Mouse (Mus musculus): Measurements from ENCODE around the gene Pum1.

The Pum1 gene

DNA sequence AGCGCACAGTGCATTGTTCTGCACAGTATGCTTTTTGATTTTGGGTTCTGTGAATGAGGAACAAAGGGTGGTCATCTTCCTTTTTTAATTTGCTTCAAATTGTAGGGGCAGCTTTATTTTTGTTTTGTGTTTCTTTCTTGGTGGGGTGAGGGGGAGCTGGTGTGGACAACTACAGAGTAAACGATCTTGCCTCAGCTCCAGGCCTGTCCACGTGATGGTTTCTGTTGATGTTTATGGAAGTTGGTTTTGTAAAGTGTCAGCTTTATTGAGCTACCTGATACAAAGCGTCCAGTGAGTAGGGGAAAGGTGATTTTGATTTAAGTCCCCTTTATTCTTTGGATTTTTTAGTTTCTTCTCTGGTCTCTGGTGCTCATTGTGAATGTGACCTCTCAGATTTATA lies 72.8 kb downstream of the Pum1 start:
- DNase-seq (ENCODE audit: low spot score) = no peak

DNA sequence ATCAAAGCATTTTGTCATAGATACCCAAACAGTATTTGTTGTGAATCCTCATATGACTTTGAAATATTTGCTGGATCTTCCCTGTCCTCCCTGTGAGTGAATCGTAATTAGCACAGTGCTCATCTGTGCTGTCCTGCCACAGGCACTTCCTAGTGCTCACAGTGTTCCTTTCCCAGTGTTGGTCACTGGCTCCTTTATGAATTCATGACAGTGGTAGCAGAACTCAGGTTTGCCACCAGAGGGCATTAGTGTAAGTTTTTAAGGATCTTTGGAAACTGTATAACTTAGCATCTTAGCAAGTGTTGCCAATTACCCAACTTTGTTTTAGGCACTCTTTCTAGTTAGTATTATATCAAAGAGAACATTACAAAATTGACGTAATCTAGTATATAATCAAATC lies 75.4 kb downstream of the Pum1 start:
- DNase-seq (ENCODE audit: low spot score) = peak; percentile 23

DNA sequence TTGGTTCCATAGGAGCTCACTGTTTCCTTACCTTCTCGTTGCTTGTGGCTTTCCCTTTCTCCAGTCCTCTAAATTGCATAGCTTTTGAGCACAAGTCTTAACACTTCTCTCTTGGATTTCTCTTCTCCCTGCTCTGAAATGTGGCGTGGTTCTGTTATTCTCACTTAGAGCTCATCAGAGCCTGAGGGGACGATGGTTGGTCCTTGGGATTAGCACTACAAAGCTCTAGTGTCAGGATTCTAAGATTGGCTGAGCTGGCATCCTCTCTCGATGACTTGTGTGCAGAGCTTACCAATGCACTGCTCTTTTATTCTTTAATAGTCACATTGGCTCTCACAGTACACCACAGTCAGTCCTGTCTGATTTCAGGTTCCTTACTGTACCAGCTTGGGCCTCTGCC lies 80.9 kb downstream of the Pum1 start:
- no peak for DNase-seq (ENCODE audit: low spot score)

DNA sequence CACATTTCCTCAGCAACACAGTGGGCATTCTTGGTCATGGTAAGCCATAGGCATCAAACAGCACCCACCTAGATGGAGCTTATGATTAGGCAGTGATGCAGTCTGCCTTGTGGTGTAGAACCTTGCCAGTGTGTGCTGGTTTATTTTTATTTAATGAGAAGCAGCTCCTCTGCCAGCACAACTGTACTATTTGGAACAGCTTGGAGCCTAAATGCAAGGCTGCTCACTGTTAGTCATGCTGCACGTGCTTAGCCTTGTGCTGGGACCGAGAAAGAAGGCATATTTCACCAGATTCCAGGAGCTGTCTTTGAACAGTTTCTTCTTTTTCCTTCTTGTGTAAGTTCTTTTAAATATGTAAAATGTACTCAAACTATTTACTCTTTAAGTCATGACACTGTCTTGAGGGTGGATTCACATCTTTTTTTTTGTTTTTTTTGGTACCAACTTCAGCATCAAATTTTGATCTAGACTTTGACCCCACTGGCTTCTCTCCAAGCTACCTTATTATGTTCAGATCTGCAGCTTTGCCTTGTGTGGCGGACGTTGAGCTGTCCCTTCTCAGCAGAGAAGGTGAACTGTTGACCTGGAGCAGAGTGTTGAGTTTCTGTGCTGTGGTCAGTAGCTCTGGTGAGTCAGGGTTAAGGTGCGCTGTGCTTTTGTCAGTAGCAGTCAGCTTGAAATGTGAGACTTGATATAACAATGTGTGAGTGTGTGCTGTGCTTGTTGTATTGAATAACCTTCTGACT lies 82.6 kb downstream of the Pum1 start:
- DNase-seq (ENCODE audit: low spot score) = no peak

DNA sequence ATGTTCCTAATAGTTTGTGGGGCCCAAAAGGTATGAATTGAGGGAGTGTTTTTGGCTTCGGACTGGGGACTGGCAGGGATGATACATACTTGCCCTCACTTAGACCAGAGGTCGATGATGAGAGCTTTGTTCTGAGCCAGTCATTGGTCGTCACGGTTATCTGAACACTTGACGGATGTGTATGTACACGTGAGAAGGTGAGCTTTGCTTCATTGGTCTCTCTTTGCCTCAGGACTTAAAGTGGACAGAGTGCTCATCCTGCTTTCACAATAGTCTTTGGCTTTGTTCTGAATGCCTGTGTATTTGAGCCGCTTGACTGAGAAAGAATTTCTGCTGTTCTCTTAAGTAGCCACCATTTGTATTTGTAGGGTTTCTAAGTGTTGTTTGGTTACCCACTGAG lies 86.4 kb downstream of the Pum1 start:
- DNase-seq (ENCODE audit: low spot score) = no peak

DNA sequence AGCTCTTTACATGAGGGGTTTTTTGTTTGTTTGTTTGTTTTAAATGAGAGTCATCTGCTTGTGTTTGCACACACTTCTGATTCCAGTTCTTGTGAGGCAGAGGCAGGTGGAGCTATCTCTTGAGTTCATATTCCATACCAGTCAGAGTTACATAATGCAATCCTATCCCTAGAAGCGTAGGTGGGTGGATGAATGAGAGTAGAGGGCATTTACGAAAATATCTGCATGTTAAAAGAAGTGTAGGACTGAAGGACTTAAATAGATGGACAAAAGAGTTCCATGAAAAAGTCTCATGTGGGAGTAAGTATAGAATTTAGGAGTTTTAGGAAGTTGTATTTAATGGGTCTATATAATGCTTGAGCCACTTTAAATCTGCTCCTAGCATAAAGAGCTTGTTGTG lies 88.8 kb downstream of the Pum1 start:
- no peak for DNase-seq (ENCODE audit: low spot score)

DNA sequence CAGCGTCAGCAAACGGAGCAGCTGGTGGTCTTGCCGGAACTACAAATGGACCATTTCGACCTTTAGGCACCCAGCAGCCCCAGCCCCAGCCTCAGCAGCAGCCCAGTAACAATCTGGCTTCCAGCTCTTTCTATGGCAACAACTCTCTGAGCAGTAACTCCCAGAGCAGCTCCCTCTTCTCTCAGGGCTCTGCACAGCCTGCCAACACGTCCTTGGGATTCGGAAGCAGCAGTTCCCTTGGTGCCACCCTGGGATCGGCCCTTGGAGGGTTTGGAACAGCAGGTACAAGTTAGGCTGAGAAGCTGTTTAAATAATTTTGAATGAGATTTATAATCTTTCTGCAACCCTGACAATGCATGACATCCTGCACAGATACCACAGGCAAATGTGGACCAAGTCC lies 89.5 kb downstream of the Pum1 start:
- DNase-seq (ENCODE audit: low spot score) = no peak

DNA sequence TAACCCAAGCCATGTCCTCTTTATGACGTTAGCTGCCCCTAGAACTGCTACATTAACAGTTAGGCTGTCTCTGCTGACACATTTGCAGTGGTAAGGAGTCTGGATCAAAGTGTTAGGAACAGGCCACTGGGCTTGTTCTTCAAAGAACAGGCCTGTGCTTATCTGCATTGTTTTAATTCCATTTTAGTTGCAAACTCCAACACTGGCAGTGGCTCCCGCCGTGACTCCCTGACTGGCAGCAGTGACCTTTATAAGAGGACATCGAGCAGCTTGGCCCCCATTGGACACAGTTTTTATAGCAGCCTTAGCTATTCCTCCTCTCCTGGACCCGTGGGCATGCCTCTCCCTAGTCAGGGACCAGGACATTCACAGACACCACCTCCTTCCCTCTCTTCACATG lies 90.6 kb downstream of the Pum1 start:
- no peak for DNase-seq (ENCODE audit: low spot score)

DNA sequence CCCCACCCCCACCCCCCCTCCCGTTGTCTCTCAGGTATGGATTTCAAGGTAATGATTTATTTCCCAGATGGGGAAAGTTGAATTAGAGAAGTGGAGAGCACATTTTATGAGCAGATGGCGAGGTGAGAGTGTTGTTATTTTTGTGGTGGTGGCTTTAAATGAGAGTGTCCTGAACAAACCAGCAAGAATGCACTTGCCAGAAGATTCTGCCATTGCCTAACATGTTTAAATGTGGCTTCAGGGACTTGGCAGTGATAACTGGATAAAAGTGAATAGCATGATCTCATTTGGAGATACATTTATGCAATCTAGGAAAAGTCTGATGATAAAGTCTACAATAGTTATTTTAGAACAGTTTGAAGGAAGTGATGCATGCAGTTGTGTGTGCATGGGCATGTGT lies 91.7 kb downstream of the Pum1 start:
- no peak for DNase-seq (ENCODE audit: low spot score)

DNA sequence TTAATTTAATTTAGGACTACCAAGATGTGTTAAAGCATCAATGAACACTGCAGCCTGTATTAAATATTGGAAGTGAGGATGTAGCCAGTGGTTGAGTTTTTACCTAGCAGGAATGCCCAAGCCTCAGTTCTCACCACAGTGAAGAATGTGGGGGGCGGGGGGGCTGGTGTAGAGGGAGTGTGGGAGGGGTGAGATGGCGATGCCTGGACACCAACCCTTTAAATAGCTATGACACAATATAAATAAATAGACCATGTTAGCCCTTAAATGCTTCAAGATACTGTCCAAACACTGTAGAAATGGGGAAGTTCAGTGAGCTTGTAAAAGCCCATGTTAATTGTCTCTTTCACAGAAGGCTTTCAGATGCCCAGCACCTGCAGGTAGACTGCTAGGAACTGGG lies 96.8 kb downstream of the Pum1 start:
- DNase-seq (ENCODE audit: low spot score) = no peak

DNA sequence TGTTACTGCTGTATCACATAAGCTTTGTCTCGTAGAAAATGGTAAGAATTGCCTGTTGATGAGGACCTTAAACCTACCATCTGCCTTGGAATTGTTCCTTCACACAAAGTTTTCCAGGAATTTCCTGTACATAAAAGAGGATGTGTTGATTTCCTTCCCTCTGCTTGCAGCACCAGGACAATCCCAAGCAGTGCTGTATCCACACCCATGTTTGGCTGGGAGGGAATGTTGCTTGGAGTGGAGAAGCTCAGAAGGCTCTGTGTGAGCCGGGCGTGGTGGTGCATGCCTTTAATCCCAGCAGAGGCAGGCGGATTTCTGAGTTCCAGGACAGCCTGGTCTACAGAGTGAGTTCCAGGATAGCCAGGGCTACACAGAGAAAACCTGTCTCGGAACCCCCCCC lies 98.7 kb downstream of the Pum1 start:
- no peak for DNase-seq (ENCODE audit: low spot score)

DNA sequence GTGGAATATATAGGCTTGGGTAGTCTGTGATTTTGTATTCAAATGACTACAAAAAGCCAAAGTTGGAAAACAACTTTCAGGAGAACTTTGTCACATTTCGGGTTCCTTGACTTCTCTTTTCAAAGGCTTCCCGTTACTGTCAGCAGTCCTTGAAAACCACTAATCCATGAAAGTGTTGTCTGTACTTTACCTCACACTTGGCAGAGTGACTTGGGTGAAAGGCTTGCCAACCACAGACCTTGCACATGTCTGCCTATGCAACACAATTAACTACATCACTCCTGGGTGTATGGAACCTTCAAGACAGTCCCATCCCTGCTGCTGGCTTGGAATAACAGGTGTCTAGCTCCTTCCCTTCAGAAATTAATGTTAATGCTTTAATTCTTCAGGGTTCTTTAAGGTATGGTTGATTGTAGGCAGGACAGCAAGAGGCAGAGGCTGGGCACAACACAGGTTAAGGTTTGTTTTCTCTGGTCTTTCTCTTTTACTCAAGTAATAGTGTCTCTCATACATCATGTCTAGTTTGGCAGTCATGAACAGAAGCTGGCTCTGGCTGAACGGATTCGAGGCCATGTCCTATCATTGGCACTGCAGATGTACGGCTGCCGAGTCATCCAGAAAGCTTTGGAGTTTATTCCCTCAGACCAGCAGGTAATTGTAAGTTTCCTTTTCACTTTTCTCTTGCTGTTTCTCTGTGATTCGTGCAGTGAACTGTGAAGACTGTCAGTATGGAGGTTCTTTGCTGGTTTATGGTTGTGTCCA lies 102.5 kb downstream of the Pum1 start:
- no peak for DNase-seq (ENCODE audit: low spot score)

DNA sequence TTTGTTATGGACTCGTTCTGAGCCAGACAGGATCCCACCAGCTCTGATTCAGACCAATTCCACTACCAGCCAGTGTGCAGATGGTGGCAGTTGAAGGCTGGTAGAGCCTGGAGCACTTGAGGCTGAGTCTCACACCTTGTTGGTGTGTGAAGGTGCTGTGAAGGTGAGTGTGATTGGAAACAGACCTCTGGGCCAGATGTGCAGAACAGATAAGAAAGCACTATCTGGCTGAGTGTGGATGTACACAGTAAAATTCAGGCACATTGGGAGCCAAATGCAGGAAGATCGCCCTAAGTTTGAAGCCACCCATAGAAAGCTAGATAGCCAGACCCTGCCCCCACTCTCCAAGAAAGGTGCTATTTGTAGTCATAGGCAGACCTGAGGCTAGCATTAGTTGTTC lies 103.3 kb downstream of the Pum1 start:
- no peak for DNase-seq (ENCODE audit: low spot score)

DNA sequence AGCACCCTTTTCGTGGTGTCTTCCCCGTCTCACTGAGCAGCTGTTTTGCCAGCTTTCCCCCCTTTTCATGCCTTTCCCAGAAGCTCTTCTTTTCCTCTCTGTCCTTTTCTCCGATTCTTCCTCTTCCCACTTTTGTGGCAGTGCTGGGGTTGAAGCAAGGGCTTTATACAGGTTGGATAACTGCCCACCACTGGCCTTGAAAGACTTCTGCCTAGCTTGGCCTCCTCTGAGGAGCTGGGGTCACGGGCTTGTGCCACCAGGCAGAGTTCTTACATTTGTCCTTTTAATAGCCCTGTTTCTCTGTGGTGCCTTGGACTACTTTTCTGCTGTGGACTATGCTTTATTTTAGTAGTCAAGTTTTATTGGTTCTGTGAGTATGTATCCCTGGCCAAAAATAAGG lies 103.8 kb downstream of the Pum1 start:
- DNase-seq (ENCODE audit: low spot score) = no peak

DNA sequence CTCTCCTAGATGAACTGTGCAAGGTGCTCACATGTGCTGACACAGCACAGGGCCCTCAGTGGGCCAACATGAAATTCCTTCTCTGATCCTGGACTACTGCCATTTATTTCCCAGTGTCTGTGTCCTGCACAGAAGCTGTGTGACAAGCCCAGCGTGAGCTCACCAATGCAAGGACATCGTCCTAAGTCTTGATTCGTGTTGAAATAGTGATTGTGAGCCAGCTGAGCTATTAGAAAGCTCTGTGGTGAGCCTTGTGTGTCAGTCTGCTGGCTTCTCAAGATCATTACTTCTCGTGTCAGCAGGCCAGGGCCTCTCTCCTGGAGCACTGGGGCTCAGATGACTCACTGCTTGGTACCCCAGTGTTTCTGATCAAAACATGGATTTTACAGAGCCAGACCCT lies 110.8 kb downstream of the Pum1 start:
- no peak for DNase-seq (ENCODE audit: low spot score)

DNA sequence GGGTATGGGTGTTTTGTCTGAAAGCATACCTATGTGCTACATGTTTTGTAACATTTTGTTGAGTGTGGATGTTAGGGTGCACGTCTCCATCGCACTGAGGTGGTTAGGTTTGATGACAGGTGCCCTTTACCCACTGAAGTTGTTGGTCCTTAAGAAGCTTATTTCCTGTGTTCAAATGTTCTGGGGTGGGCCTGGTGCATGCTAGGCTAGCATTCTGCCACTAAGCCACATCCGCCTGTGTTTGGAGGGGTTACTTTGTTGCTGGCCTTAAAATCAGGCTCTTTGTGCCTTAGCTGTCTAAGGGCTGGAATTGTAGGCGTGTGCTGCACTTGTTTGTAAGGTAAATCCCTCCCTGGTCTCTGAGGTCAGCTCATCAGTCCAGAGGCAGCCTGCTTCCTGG lies 111.7 kb downstream of the Pum1 start:
- peak; percentile 85 for DNase-seq (ENCODE audit: low spot score)

DNA sequence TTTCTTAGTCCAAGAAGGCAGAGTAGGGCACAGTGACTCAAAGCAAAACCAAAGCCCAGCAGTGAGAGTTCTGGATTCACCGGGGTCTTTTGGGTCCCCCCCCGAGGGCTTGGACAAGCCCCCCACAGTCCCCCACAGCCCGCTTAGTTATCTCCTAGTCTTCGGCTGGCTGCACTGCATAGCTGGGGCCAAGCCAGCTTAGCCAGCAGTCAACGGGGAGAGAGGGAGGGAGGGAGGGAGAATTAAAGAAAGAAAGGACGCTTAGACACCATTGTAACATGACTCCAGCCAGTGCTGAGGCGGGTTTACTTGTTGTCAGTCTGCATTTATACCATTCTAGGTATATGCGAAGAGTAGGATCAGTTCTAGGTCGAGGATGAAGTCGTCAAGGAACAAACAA lies 114.5 kb downstream of the Pum1 start:
- no peak for DNase-seq (ENCODE audit: low spot score)

DNA sequence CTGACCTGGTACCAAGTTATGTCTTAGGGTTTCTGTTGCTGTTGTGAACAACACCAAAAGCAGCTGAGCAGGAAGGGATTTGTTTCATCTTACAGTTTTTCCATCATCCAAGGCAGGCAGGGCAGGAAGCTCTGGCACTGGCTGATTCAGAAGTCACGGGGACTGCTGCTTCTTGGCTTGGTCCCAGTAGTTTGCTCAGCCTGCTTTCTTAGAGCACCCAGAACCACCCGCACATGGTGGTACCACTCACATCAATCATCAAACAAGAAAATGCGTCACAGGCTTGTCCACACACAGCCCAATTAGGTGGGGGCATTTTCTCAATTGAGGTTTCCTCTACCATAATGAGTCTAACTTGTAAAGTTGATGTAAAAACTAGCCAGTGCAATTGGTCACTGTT lies 115.9 kb downstream of the Pum1 start:
- DNase-seq (ENCODE audit: low spot score) = no peak

DNA sequence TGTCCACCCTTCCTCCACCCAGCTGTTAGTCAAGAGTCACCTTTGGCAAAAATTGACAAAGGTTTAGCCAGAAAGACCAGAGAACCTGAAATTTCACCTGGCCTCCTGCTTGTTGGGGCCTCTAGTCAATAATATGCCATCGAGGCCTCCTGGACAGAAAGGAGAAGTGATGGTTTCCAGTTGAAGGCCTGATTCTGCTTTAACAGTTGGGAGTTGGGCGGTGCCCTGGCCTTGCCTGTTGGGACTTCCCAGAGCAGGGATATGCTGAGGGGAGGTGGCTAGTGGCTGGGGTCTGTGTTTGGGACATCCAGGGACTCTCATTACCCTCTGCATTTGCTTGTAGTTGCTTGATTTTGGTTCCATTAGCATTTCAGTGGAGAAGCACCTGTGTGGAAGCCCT lies 119.4 kb downstream of the Pum1 start:
- no peak for DNase-seq (ENCODE audit: low spot score)

DNA sequence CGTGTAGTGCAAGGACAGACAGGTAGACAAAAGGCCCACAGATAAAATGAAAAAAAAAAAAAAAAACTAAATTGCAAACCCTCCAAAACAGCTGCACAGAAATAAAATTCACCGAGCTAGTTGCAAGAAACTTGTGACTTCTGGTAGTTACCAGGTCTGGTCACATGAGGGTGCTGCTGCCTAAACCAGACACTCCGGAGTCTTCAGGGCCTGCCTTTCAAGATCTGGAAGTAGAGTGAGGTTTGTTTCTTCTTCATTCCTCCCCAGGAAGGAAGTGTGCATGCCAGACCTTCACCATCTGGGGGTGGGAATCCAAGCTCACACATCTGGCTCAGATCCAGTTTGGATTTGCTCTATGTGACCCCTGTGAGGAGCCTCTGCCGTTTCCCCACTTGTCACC lies 121.6 kb downstream of the Pum1 start:
- peak; percentile 63 for DNase-seq (ENCODE audit: low spot score)

DNA sequence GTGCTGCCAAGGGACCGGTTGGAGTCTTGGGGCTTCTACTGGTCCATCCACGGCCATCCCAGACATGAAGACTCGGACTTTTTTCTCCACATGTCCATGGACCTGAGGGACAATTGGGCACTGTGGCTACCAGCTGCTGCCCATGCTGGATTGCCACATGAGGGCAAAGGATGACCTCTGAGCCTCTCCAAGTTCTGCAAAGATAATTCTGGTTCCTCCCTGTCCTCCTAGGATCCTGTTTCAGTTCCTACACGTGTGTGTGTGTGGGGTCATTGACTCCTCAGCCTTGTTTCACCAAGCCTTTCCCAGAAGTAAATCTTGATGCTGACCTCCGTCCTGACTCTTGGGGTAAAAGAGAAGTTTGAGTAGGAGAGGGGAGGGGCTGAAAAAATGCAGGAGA lies 124.4 kb downstream of the Pum1 start:
- no peak for DNase-seq (ENCODE audit: low spot score)

DNA sequence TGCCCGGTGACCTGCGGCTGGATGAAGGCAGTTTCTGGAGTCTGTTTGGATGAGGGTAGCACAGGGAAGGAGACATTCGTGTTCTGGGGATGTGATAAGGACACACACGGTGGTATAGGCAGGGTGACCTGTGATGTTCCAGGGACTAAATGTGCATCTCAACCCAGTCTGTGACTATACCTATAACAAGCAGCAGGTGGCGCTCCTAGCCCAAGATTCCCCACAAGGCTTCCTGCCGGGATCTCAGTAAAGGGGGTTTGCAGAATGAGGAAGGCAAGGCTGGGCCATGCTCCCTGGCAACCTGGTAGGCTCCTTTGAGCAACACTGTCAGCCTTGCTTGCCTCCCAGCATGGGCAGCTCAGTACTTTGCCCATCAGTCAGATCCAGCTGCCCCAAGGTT lies 127.1 kb downstream of the Pum1 start:
- peak; percentile 70 for DNase-seq (ENCODE audit: low spot score)

DNA sequence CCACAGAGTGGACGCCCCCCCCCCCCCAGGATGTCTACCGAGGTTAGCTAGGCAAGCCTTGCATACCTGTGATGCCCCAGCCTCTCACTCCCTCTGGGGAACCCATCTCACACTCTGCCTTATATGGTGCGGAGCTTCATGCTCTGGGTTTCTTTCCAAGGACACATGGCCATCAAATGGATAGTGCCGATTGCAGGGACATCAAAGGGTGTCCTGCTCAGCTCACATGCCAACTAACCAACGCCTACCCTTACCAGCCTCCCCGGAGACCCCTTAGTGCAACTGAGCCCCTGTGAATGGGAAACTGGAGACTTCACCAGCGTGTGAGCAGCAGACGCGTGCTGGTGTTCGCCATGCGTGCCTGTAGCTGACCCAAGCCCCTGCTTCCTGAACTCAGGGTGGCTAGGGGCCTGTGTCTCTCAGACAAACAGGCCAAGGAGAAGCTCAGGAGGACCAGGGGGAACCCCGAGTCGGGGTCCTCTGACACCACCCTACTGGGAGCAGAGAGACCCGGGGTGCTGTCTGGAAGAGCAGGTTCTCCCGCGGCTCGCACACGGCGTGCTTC lies 128.8 kb downstream of the Pum1 start:
- DNase-seq (ENCODE audit: low spot score) = no peak

All from T-cell, adult 2 months (primary cell).